Mouse (Mus musculus): ENCODE measurements around the gene Slc39a13.
"Not testable (repeated sequence)": the region's sequence is repeated elsewhere in the genome, so short reads cannot be mapped to it uniquely, and the experiment has no call there.

Gene Slc39a13

GRCm38 (mm10) chr2:91070076-91070800, at the start of gene Slc39a13:
Slc39a13 (minus strand) TSS chr2:91070417.
- peak; percentile 94 to 99 for DNase-seq (ENCODE audit: low spot score in 2 of 2)

GRCm38 (mm10) chr2:91119551-91119950, 49.3 kb upstream of the Slc39a13 start:
- DNase-seq (ENCODE audit: low spot score in 2 of 2) = no peak

- DNase-seq (ENCODE audit: low spot score in 2 of 2) = no peak
Observed at GRCm38 (mm10) chr2:91119061-91119460, 48.8 kb upstream of the Slc39a13 start.

- DNase-seq (ENCODE audit: low spot score in 2 of 2) = no peak
Observed at GRCm38 (mm10) chr2:91118647-91119046, 48.4 kb upstream of the Slc39a13 start.

- no peak for DNase-seq (ENCODE audit: low spot score in 2 of 2)
Observed at GRCm38 (mm10) chr2:91117585-91118275, 47.5 kb upstream of the Slc39a13 start, which contains the start of gene Mybpc3. Mybpc3 (plus strand) TSS chr2:91118144.

- no peak for DNase-seq (ENCODE audit: low spot score in 2 of 2)
Observed at GRCm38 (mm10) chr2:91116842-91117241, 46.6 kb upstream of the Slc39a13 start.

- DNase-seq (ENCODE audit: low spot score in 2 of 2) = no peak
Observed at GRCm38 (mm10) chr2:91115578-91115970, 45.4 kb upstream of the Slc39a13 start.

- peak; percentile 74 to 89 for DNase-seq (ENCODE audit: low spot score in 2 of 2)
Observed at GRCm38 (mm10) chr2:91114781-91115577, 44.8 kb upstream of the Slc39a13 start.

- DNase-seq (ENCODE audit: low spot score in 2 of 2) = no peak
Observed at GRCm38 (mm10) chr2:91113852-91114251, 43.6 kb upstream of the Slc39a13 start.

- no peak for DNase-seq (ENCODE audit: low spot score in 2 of 2)
Observed at GRCm38 (mm10) chr2:91113334-91113733, 43.1 kb upstream of the Slc39a13 start.

- no peak for DNase-seq (ENCODE audit: low spot score in 2 of 2)
Observed at GRCm38 (mm10) chr2:91112491-91112890, 42.3 kb upstream of the Slc39a13 start.

GRCm38 (mm10) chr2:91111832-91112231, 41.6 kb upstream of the Slc39a13 start:
- not testable (repeated sequence) for DNase-seq (ENCODE audit: low spot score in 2 of 2)

- DNase-seq (ENCODE audit: low spot score in 2 of 2) = no peak
Observed at GRCm38 (mm10) chr2:91110429-91110828, 40.2 kb upstream of the Slc39a13 start.

- no peak for DNase-seq (ENCODE audit: low spot score in 2 of 2)
Observed at GRCm38 (mm10) chr2:91109807-91110385, 39.7 kb upstream of the Slc39a13 start.

- no peak for DNase-seq (ENCODE audit: low spot score in 2 of 2)
Observed at GRCm38 (mm10) chr2:91109241-91109640, 39.0 kb upstream of the Slc39a13 start.

GRCm38 (mm10) chr2:91108156-91108555, 37.9 kb upstream of the Slc39a13 start:
- no peak for DNase-seq (ENCODE audit: low spot score in 2 of 2)

GRCm38 (mm10) chr2:91101124-91101740, 31.0 kb upstream of the Slc39a13 start:
- peak; percentile 88 to 97 for DNase-seq (ENCODE audit: low spot score in 2 of 2)

- no peak for DNase-seq (ENCODE audit: low spot score in 2 of 2)
Observed at GRCm38 (mm10) chr2:91098156-91098555, 27.9 kb upstream of the Slc39a13 start.

- DNase-seq (ENCODE audit: low spot score in 2 of 2) = peak; percentile 53 to 76
Observed at GRCm38 (mm10) chr2:91097015-91097414, 26.8 kb upstream of the Slc39a13 start.

GRCm38 (mm10) chr2:91096524-91096923, 26.3 kb upstream of the Slc39a13 start:
- peak; percentile 74 to 85 for DNase-seq (ENCODE audit: low spot score in 2 of 2)

GRCm38 (mm10) chr2:91090827-91091226, 20.6 kb upstream of the Slc39a13 start:
- no peak for DNase-seq (ENCODE audit: low spot score in 2 of 2)

All from spleen, postnatal 4 days (tissue).